Mouse (Mus musculus) gastrocnemius, postnatal 25 days (tissue): ENCODE data around the gene Avp. TPM values are rescaled to one million over a fixed set of nuclear protein-coding genes. Genes with fewer than 3 reads are reported as not detected.
A peak's percentile ranks its signal among the peaks of the same experiment; 100 is the strongest.
"Not testable (repeated sequence)": the region's sequence is repeated elsewhere in the genome, so short reads cannot be mapped to it uniquely, and the experiment has no call there.

Source experiments
- DNase-seq: peaks from one replicate; pipeline ENCODE4 v3.0.0; 2022
- long read RNA-seq, 2 experiments: library from polyadenylated mRNA; stranded (forward); transcript quantifications; one replicate each; pipeline ENCODE4 v2.0.0; 2021
- total RNA-seq, 2 experiments: library from RNA; stranded (reverse); gene quantifications; 1 replicate in 1 of 2; 2 replicates in 1 of 2; pipeline ENCODE4 v1.2.3; 2021

Avp gene
- not detected for total RNA-seq
- long read RNA-seq, experiment 1, result 0 reads
- long read RNA-seq, experiment 2, result 0 reads

GRCm38 (mm10) chr2:130582552-130582951 is at the start of gene Avp:
Avp (minus strand) TSS chr2:130582554.
- DNase-seq, result no peak

- peak; percentile 81 for DNase-seq
These were observed 47.5 kb upstream of the Avp start, which contains the start of the genes Fastkd5 and Ubox5 for GRCm38 (mm10) chr2:130629839-130630203. Fastkd5 (minus strand) TSS chr2:130630027. Ubox5 (minus strand) TSS chr2:130630038.

- no peak for DNase-seq
These were observed 46.9 kb upstream of the Avp start for GRCm38 (mm10) chr2:130629080-130629838.

- DNase-seq, result no peak
These were observed 46.1 kb upstream of the Avp start for GRCm38 (mm10) chr2:130628424-130628823.

GRCm38 (mm10) chr2:130618972-130619371 is 36.6 kb upstream of the Avp start:
- no peak for DNase-seq

GRCm38 (mm10) chr2:130613091-130613490 is 30.7 kb upstream of the Avp start:
- DNase-seq, result no peak

GRCm38 (mm10) chr2:130602195-130602594 is 19.8 kb upstream of the Avp start:
- no peak for DNase-seq

GRCm38 (mm10) chr2:130598399-130598798 is 16.0 kb upstream of the Avp start:
- no peak for DNase-seq

- no peak for DNase-seq
These were observed 15.3 kb upstream of the Avp start for GRCm38 (mm10) chr2:130597601-130598010.

GRCm38 (mm10) chr2:130595596-130595995 is 13.2 kb upstream of the Avp start:
- DNase-seq, result no peak

GRCm38 (mm10) chr2:130591016-130591415 is 8.7 kb upstream of the Avp start:
- peak; percentile 44 for DNase-seq

- DNase-seq, result no peak
These were observed 7.4 kb upstream of the Avp start for GRCm38 (mm10) chr2:130589761-130590160.

- no peak for DNase-seq
These were observed 6.8 kb upstream of the Avp start for GRCm38 (mm10) chr2:130589157-130589556.

GRCm38 (mm10) chr2:130588373-130588772 is 6.0 kb upstream of the Avp start:
- DNase-seq, result no peak

GRCm38 (mm10) chr2:130586016-130586415 is 3.7 kb upstream of the Avp start:
- no peak for DNase-seq

- DNase-seq, result no peak
These were observed 1.7 kb upstream of the Avp start for GRCm38 (mm10) chr2:130583902-130584560.

- DNase-seq, result no peak
These were observed 1.2 kb downstream of the Avp start for GRCm38 (mm10) chr2:130581201-130581600.

- DNase-seq, result no peak
These were observed 2.6 kb downstream of the Avp start for GRCm38 (mm10) chr2:130579791-130580190.

- DNase-seq, result no peak
These were observed 4.2 kb downstream of the Avp start for GRCm38 (mm10) chr2:130578148-130578547.

- peak; percentile 36 for DNase-seq
These were observed 4.7 kb downstream of the Avp start for GRCm38 (mm10) chr2:130577632-130578031.

- no peak for DNase-seq
These were observed 5.3 kb downstream of the Avp start for GRCm38 (mm10) chr2:130577021-130577420.

GRCm38 (mm10) chr2:130576564-130576963 is 5.8 kb downstream of the Avp start:
- DNase-seq, result not testable (repeated sequence)

GRCm38 (mm10) chr2:130575873-130576272 is 6.5 kb downstream of the Avp start, which contains the start of gene Oxt:
Oxt (plus strand) TSS chr2:130576173.
- no peak for DNase-seq
